Mouse (Mus musculus) embryonic fibroblast, embryonic 13.5 days (primary cell): Measurements from ENCODE around the gene Gm5800.

ENCODE experiments used
- CTCF ChIP-seq: IDR thresholded peaks from 2 replicates; pipeline ENCODE4 v1.5.1; 2011; ENCODE audit warnings: mild to moderate bottlenecking, control low read depth, low read length, moderate library complexity, borderline replicate concordance; ENCODE audit not compliant: insufficient read depth
- POLR2A ChIP-seq: IDR thresholded peaks from 2 replicates; pipeline ENCODE4 v1.6.1; 2011; ENCODE audit warnings: low read depth, mild to moderate bottlenecking, control low read depth, low read length, moderate library complexity

DNA sequence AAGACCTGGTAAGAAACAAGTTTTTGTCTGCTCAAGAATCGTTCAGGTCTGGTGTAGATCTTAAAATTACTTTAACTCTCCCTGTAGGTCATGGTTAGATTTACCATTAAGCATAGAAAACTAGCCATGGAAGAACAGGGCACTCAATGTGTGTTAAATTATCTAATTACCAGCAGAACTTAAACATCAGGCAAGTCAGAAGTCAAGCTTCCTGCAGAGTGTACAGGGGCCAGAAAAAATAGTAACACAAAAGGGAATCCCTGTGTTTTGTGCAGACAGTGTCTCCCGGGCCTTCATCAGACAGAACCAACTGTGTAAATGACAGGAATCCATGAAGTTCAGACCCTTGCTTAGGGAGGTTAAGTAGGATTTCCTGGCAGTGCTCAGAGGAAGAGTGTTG, 39.0 kb upstream of the Gm5800 start:
- no peak for TF ChIP-seq CTCF
- TF ChIP-seq POLR2A: no peak
